Mouse (Mus musculus): Measurements from ENCODE around the gene Sertad4.

The Sertad4 gene

DNA sequence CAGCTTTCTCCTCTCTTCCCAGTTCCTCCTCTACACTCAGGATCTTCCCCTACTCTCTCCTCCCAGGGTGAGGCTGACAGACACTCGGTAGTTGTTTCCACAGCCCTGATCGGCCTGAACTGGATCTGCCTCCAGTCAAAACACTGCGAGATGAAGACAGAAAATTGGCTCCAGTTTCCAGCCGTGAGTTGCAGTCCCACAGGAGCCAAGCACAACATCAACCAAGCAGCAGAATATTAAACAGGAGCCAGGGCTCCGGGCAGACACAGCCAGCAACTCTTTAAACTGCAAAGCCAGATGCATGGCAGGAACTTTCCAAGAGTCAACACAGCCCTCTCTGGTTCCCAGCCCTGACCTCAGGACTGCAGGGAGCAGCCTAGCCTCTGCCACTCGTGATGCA lies 3.9 kb downstream of the Sertad4 start:
- DNase-seq (ENCODE audit: low spot score) = peak; percentile 97

DNA sequence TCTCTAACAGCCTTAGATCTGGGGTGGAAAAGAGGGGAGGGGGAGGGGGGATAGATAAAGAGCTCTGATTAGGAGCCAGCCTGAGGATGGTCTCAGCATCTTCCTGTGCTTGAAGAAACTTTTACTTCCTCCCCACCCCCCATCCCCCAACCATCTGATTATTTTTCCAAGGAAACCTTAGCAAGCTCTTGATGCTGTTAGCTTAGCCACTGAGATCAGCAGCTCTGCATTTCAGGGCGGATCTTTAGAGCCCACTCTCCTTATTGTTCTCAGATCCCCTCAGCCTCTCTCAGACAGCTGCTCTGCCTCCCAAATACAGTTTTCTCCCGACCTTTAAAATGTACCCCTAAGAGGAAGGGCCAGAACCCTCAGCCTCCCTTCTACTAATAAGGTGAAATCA lies 4.4 kb downstream of the Sertad4 start:
- DNase-seq (ENCODE audit: low spot score) = no peak

DNA sequence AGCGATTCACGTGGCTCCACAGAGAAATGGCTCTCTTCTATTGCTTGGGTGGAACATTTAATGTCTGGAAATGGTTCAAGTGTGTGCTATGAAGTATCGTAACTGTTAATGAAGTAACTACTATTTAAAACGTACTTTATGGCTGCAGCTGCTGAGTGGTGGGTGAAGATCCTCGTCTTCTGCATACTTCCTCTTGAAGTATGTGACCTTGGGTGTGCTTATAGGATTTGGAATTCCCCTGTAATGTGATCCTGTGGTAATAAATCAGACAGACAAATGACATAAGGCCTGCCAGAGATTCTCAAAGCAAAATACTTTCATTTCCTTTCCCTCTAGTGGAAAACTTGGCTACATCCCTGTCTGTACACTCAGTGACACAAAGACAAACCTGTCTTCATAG lies 5.9 kb downstream of the Sertad4 start:
- DNase-seq (ENCODE audit: low spot score) = no peak

DNA sequence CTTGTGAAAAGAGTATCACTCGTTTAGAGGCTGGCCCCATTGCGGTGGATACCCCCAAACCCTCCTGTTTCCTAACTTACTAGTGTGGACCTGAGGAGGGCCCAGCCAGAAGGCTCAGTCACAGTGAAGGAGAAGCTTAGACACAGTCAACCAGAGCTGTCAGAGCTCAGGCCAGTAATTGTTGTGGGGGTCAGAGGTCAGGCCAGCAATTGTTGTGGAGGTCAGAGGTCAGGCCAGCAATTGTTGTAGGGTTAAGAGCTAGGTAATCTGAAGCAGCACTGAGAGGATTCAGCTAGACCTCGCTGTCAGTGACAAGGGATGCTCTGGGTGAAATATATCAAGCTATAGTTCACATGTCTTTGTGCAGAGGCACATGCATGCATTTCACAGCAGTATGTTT lies 8.3 kb downstream of the Sertad4 start:
- no peak for DNase-seq (ENCODE audit: low spot score)

DNA sequence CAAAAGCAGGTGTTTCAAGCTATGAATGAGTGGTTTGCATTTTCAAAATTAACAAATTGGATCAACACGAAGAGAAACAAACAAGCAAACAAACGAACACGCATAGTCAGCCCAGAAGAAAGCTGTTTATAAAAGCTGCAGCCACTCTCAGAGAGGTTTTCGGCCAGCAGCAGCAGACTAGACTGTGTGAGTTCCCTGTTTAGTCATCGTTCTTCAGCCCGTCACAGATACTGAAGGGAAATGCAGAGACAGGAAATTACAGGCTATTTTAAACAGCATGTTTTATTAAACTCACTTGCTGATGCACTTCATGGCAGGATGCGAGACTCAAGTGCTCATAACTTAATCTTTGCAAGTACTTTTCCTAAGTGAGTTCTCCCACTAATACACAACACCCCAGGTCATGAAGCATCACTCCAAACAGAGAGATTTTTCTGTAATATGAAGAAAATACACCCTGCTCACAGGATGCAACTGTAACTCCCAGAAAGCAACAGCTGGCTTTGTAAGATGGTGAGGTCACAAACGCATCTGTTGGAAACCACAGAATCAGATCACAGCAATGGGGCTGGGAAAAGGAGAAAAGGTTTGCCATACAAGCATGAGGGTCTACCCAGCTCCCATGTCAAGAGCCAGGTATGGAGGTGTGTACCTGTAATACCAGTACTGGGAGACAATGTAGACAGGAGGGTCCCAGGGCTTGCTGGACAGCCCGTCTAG lies 14.3 kb downstream of the Sertad4 start:
- no peak for DNase-seq (ENCODE audit: low spot score)

DNA sequence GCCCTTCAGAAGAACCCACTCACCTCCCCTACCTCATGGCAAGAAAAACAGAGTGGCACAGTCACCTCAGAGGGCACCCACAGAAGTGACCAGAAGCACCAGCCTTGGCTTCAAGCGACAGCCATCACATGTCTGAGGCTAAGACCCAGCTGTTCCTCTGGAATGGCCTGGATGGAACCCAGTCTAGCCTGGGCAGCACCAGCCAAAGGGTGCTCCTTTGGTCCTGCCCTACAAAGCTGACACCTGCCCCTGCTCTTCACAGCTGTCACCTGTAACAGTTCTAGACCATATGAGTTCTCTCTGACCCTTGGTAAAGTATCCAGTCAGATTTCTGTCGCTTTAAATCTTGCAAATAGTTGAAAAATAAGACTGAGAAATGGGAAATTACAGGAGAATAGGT lies 14.9 kb downstream of the Sertad4 start:
- no peak for DNase-seq (ENCODE audit: low spot score)

DNA sequence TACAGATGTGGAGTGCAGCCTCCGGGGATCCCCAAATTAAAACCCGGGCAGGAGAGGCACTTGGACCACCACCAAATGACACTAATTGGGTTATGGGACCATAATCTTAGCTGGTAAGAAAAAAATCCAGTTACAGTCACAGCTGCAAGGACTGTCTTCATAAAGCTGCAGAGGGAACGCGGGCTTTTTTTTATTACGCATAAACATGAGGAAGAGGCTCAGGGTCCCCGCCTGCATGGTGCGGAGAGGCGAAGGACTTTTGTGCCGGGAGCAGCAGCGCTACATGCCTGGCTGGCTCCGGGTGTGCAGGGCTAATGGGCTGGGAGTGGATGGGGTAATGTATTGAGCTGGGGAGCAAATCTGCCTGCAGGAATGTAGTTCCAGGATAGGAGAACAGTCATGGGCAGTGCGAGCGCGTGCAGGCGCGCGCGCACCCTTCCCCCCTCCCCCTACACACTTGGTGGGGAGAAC lies 20.3 kb downstream of the Sertad4 start:
- no peak for DNase-seq (ENCODE audit: low spot score)

DNA sequence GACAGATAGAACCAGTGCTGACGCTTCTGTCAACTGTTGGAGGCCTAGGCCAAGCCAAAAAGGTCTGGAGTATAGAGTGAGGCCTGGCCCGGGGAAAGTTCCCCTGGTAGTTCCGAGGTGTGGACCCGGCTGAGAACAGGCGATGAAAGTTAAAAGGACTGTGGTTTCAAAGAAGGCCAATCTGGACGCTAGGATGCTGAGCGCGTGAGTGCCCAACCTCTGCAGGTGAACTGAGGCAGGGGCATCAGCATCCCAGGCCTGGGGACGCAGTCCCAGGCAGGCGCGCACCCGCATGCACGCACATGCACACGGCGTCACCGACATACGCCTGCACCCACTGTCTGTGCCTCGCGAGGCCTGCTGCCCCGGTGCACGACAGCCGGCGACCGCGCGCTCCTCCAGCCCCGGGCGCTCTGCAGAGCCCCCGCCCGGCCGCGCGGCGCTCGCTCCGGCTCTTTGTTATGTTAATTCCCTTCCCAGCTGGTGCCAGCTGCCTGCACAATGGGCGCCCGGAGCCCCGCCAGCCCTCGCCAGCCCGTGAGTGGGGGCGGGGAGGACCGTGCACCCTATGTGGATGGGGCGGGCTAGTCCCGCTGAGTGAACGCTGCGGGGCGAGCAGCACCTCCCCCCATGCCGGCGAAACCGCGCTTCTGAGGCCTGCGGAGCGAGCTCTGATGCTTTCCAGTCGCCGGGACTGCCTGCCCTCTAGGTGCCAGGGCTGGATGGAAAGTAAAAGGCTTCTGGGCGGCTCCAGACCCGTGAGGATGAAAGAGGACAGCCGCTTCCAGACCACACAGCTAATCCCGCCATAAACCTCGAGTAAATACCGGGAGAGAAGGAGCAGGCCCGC lies 21.0 kb downstream of the Sertad4 start:
- DNase-seq (ENCODE audit: low spot score) = no peak

DNA sequence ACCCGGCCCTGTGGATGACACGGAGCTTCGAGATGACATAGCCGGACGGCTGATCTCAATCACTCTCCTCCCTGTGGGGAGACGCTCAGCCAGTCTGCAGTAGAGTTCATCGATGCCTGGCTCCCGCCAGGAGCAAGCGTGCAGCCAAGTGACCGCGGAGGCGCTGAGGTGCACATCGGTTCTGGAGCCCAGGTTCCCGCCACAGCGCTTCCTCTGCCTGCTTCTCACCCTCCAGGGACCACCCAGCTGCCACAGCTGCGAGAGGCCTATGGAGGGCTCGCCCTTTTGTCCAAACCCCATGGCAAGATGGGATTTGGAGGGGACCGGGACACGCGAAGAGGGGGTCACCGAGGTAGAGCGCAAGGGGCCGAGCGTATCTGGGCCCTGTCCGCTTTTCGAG lies 22.0 kb downstream of the Sertad4 start:
- DNase-seq (ENCODE audit: low spot score) = no peak

DNA sequence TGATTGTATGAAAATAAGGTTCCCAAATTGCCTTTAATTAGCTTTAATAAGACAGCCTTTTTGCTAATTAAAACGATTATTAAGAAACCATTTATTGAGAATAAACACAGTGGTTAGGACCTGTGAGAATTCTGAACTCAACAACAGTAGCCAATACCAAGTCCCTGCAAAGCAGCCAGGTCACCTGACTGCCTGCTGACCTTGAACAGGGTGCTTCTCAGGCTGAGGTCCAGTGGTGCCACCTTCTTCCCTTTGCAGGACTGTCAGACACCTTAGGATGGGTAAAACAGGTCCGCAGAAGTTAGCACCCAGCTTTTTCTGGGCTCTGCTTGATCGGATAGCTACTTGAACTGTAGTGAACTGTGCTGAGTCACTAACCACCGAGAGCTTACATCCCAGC lies 22.5 kb downstream of the Sertad4 start:
- DNase-seq (ENCODE audit: low spot score) = no peak

DNA sequence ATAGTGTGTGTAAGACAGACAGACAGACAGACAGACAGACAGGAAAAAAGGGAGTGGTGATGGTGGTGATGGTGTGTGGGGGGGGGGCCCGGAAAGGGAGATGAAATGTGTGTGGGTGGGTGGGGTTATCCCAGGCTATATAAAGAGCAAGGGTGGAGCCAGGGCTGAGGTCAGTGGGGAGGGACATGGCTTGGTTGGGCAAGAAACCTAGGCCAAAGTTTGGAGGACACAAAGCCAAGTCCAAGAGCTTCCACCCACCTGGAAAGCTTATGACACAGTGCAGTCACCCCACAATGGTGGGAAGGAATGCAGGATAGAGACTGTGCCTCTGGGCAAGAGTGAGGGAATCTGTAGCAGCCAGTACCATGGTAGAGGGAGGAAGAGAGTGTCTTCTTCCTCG lies 23.2 kb downstream of the Sertad4 start:
- DNase-seq (ENCODE audit: low spot score) = peak; percentile 54

DNA sequence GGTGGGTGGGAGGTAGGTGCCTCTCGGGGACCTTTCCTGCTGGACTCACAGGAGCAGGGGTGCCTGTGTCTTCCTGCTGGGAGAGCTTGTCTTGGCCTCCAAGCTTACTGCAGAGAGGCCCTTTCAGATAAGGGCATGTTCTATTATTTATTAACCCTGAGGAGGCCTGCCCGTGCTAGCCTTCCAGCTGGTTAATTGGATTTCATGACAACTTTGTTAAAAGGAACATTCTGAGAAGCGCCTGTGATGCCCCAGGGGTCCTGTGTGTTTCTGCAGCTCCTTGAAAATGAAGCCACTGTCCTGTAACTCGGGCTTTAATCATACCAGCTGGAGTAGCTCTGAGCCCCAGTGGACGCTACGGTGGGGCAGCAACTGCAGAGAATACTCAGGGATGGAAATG lies 25.1 kb downstream of the Sertad4 start:
- no peak for DNase-seq (ENCODE audit: low spot score)

DNA sequence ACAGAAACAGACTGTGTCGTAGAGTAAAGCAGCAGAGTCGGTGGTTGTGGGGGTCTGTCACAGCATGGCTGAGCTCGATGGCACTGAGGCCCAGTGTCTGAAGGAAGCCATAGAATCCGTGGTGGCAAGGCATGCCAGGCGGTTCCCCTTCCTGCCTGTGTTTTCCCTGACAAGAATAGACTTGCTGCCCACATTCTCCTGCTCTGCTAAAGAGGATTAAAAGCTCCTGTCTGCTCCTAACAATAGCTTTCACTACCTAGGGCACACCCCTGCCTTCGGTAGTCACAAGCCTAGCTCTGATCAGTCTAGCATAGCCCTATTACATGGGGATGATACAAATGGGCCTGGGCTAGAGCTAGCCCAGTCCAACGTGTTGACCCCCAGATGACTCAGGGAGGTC lies 26.6 kb downstream of the Sertad4 start:
- no peak for DNase-seq (ENCODE audit: low spot score)

DNA sequence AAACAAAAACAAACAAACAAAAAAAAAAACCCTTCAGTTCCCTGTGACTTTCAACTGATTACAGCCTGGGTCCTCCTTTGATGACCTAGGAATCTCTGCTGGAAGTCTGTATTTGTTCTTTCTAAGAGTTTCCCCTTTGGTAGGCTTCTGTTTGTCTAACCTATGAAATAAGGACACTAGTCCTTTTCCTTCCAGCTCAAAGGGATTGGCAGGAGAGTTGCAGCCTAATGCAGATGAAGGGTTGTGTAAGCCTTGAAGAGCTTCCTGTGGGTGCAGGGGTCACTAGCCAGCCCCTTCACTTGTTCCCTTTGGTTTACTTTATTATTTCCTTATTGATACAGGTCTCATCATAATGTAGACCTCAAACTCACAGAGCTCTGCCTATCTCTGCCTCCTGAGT lies 27.6 kb downstream of the Sertad4 start:
- no peak for DNase-seq (ENCODE audit: low spot score)

DNA sequence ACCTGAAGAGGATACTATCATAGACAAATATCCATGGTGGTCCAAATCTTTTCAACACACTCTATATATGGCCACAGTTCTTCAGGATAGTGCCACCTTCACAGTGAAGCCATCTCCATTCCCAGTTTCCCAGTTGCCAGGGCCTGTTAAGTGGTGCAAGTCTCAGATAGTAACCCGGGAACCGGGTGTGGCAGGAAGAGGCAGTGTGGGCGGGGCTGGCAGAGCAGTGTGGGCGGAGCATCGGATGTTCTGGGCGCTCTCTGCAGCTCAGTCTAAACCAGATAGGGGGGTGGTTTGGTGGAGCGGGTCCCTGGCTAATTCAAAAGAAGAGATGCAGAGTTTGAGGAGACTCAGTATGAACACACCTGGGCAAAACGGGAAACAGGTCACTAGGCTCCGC lies 29.8 kb downstream of the Sertad4 start:
- DNase-seq (ENCODE audit: low spot score) = no peak

DNA sequence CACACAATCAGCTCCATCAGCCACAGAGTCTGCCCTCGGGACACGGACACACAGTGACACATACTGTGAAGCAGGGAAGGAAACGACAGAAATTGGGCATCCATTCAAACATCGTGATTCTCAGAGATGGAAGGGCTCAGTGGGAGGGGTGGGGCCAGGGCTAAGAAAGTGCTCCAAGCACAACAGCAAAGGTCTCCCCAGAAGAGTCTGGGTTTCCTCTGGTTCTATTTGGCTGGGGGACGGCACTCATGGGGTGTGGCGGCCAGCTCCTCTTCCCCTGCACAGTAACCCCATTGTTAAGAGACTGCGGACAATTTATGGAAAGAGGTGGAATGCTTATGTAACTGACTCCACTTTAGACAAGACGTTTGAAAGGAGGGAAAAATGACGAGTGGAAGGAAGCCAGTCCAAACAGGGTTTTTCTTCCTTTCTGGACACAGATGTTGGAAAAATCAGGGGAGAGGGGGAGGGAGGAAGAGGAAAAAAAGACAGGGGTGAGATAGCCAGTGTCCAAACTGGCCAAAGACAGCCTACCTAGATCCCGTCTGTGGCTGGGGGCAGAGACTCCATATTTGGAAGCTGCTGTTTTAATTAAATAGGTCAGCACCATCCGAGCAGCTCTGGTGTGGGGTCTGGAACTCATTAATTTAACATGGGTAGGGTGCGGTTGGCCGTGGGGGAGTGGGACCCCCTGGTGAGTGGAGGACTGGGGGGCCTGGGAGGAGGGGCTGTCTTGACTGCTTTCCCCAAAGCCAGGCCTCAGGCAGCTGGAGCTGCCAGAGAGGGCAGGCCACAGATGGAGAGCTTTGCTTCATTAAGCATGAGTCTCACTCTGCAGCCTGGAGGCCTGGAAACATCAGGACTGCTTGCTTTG lies 32.7 kb downstream of the Sertad4 start:
- peak; percentile 86 for DNase-seq (ENCODE audit: low spot score)

DNA sequence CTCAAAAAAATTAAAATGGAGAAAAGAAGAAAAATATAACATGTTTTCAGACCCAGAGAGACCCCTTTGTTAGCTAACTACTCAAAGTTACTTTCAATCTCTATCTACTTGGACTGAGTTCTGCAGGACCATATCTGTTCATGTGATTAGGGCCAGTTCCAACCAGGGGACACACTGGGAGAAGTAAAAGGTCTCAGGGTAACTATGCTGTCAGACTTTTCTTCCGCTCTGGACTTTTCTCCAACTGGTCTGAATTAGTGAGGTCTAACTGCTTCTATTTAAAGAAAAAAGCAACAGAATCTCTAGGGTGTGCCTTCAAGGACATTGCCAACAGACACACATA lies 33.3 kb downstream of the Sertad4 start:
- no peak for DNase-seq (ENCODE audit: low spot score)

DNA sequence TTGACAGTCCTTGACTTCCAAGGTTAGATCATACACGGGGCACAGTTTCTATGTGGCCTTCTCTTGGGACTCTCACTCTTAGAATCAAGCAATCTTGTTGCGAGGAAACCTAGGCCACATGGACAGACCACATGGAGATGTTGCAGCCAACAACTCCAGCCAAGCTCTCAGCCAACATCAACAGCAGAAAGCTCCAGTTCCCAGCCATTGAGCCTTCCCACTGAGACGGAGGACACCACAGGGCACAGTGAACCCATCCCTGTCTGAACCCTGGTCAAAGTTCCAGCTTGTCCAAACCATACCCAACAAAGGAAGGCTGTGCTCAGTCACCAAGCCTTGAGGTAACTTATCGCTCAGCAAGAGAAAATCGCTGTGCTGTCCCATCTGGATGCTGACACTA lies 37.2 kb downstream of the Sertad4 start:
- DNase-seq (ENCODE audit: low spot score) = peak; percentile 94

DNA sequence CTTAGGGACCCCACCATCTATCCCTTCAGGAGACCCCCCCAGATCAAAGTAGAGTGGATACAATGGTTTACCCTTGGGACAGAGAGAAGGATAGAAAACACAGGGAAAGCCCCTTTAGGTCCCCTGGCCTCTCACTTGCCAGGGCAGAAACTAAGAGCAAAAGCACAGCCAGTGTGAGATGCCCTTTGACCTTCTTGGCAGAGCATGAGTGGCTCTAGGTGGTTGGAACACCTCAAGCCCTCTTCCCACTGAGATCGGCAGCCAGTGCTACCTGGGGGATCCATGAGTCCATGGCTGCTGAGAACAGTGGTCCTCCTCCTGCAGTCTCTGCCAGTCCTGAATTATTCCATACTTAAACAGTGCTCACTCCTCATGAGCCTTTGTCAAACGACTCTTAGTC lies 39.8 kb downstream of the Sertad4 start:
- DNase-seq (ENCODE audit: low spot score) = no peak

DNA sequence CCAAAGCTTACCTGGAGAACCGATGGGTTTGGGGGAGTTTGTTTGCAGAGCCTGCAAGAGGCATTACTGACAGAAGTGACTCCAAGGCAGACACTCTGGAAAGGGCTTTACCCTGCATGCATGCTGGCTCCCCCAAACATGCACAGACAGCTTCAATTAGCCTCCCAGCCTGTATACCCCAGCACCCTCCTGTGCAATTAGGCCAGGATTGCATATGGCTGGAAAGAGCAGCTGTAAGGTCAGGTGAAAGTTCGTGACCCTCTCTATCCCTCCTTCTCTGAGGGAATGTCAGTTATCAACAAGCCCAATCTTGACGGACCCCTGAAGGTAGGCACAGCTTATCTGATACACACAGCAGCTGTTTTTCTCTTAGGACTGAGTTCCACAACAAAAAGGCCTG lies 40.9 kb downstream of the Sertad4 start:
- DNase-seq (ENCODE audit: low spot score) = no peak

DNA sequence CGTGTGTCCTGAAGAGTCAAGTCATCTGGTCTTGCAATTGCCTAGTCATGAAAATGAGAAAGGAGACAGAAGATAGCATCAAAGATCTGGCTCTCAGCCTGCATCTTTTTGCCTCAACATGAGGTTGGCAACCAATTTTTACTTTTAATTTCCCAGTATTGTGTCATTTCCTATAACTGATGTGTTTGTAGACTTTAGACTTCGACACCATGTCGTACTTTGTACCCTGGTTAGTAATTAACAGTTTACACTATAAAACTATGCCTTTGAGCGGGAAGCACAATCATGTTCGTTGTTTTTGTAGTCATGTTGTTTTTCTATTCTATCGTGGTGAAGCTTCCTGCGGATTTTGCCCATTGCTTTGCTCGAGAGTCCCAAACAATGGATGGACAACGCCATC lies 42.8 kb downstream of the Sertad4 start:
- no peak for DNase-seq (ENCODE audit: low spot score)

DNA sequence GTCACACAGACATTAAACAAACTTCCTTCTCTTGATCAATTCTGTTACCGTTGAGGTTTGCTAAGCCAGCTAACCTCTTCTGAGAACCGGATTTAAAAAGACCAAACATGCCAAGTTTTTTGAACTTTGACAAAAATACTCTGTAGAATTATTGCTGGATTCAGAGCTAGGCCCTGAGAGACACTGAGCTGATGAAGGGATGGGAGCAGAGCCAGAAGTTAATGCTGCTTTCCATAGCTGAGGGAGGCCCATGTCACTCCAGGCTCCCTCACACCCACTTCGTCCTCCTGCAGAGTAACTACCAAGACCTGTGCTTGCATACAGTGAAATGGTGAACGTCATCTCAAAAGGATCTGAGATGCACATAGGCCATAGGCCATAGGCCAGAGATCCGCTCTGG lies 43.3 kb downstream of the Sertad4 start:
- DNase-seq (ENCODE audit: low spot score) = no peak

All from adipocyte (in vitro differentiated cells).